Mouse (Mus musculus) kidney, embryonic 16.5 days (tissue): ENCODE data around the gene Chchd6. TPM values are rescaled to one million over a fixed set of nuclear protein-coding genes. Genes with fewer than 3 reads are reported as not detected.
A peak's percentile ranks its signal among the peaks of the same experiment; 100 is the strongest.

Experiments used
- ATAC-seq: fragments of 200-750 bp; cut with Nextera tagmentation; 2 replicates; pipeline ENCODE4 v1.8.0; 2017; ENCODE audit warnings: moderate TSS enrichment; ENCODE audit not compliant: low FRiP score, low TSS enrichment
- H3K27ac ChIP-seq: fragments of 300-500 bp; sonication (generic); 2 replicates; pipeline ENCODE4 v1.5.1; 2014; ENCODE audit warnings: low read length
- H3K27me3 ChIP-seq: fragments of 300-500 bp; sonication (generic); 2 replicates; pipeline ENCODE4 v1.6.1; 2014; ENCODE audit warnings: low read length, control low read depth, mixed read lengths; ENCODE audit not compliant: insufficient read depth
- H3K36me3 ChIP-seq: fragments of 300-500 bp; sonication (generic); 2 replicates; pipeline ENCODE4 v1.6.1; 2014; ENCODE audit warnings: low read length, control low read depth, mixed read lengths; ENCODE audit not compliant: insufficient read depth
- H3K4me1 ChIP-seq: fragments of 300-500 bp; sonication (generic); 2 replicates; pipeline ENCODE4 v1.6.1; 2014; ENCODE audit warnings: low read length, control low read depth, mixed read lengths; ENCODE audit not compliant: insufficient read depth
- H3K4me2 ChIP-seq: fragments of 300-500 bp; sonication (generic); replicated peaks from 2 replicates; pipeline ENCODE4 v1.6.1; 2014; ENCODE audit warnings: low read depth, low read length
- H3K4me3 ChIP-seq: fragments of 300-500 bp; sonication (generic); 2 replicates; pipeline ENCODE4 v1.5.1; 2014; ENCODE audit warnings: mild to moderate bottlenecking, low read length
- H3K9ac ChIP-seq: fragments of 300-500 bp; sonication (generic); replicated peaks from 2 replicates; pipeline ENCODE4 v1.6.1; 2014; ENCODE audit warnings: low read length
- H3K9me3 ChIP-seq: fragments of 300-500 bp; sonication (generic); 2 replicates; pipeline ENCODE4 v1.6.1; 2016; ENCODE audit warnings: low read length, control low read depth
- WGBS: fragments of 180-500 bp; shearing (Covaris S2); extraction: QIAGEN DNeasy Blood & Tissue Kit; methylation state at CpG from one replicate; pipeline ENCODE4 v1.1.7; 2014; 5-methylcytosine and 5-hydroxymethylcytosine counted together
- polyA plus RNA-seq: library from polyadenylated mRNA; unstranded; fragments of >200 nt; fragmentation: Nextera tagmentation; extraction: Ambion mirVana; gene quantifications from 2 replicates; pipeline ENCODE4 v1.2.1, GENCODE M21; 2015

Gene Chchd6
- polyA plus RNA-seq, 1 experiment from 2014 or later, result 72.3 TPM

GRCm38 (mm10) chr6:89403257-89404225 lies 191.9 kb downstream of the Chchd6 start:
- Histone ChIP-seq H3K36me3 (no peaks in the 10 kb centered on the region), H3K9ac (no peak overlapping the region), H3K4me2 (no peak overlapping the region), H3K9me3 (no peaks in the 10 kb centered on the region), H3K27ac (peak overlapping the region; percentile 16; the same call in 1 of the 2 replicates), H3K27me3 (no peaks in the 10 kb centered on the region), H3K4me1 (peaks cover 11% of the 10 kb centered on the region), H3K4me3 (no peak overlapping the region)
- 56% methylated on average over 2 of the region's 2 CpGs for WGBS
- no peak; the same call in 1 of the 2 replicates for ATAC-seq

DNA sequence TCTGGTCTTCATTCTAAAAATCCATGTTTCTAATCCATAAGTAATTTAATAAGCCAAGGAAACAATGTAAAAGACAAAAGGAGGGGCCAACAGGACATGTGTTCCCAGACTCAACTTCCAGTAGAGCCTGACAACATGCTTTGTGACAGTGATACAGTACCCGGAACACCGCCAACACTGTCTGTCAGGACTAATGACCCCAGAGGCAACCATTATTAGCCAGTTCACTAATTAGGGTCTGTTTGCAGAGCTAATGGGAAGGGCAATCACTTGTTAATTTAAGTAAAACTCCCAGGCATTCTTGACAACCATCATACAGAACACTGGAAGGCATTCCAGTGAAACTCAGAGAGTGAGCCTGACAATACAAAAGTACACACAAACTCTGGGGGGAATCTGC lies 193.0 kb downstream of the Chchd6 start:
- no peak overlapping the region for H3K9ac ChIP-seq
- WGBS, result 67% methylated on average over 2 of the region's 2 CpGs
- no peak for ATAC-seq
- no peak overlapping the region for H3K27ac ChIP-seq
- peaks cover 11% of the 10 kb centered on the region for H3K4me1 ChIP-seq
- H3K4me3 ChIP-seq, result no peak overlapping the region
- H3K36me3 ChIP-seq, result no peaks in the 10 kb centered on the region
- H3K4me2 ChIP-seq, result no peak overlapping the region
- no peaks in the 10 kb centered on the region for H3K27me3 ChIP-seq
- H3K9me3 ChIP-seq, result no peaks in the 10 kb centered on the region

DNA sequence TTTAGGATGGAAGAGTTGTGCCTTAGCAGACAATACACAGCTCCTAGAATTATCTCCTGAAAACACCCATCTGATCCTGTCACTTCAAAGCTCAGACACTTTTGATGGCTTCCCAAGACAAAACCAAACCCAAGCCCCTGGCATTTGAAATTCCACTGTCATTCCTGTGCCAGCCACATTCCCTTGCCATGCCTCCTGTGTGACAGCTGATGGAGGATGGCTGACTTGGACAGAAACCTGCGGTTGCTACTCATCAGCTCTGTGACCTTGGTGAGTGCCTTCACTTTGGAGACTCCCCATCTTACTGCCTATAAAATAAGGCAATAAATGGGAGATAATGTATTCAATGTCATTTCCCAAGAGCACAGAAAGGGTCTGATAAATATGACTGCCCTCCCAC lies 195.9 kb downstream of the Chchd6 start:
- Histone ChIP-seq H3K27me3 (no peaks in the 10 kb centered on the region), H3K9me3 (no peaks in the 10 kb centered on the region), H3K4me2 (no peak overlapping the region), H3K4me1 (peaks cover 11% of the 10 kb centered on the region), H3K9ac (no peak overlapping the region), H3K4me3 (no peak overlapping the region), H3K27ac (no peak overlapping the region), H3K36me3 (no peaks in the 10 kb centered on the region)
- no peak for ATAC-seq
- WGBS, result 88% methylated on average over 1 of the region's 1 CpGs

GRCm38 (mm10) chr6:89397919-89398318 lies 197.5 kb downstream of the Chchd6 start:
- H3K27me3 ChIP-seq, result no peaks in the 10 kb centered on the region
- no peak overlapping the region for H3K4me2 ChIP-seq
- no peaks in the 10 kb centered on the region for H3K36me3 ChIP-seq
- no peak overlapping the region for H3K4me3 ChIP-seq
- H3K27ac ChIP-seq, result no peak overlapping the region
- no peaks in the 10 kb centered on the region for H3K9me3 ChIP-seq
- H3K9ac ChIP-seq, result no peak overlapping the region
- no peak for ATAC-seq
- 81% methylated on average over 4 of the region's 4 CpGs for WGBS
- H3K4me1 ChIP-seq, result no peaks in the 10 kb centered on the region

GRCm38 (mm10) chr6:89393820-89394219 lies 201.6 kb downstream of the Chchd6 start:
- no peaks in the 10 kb centered on the region for H3K4me1 ChIP-seq
- no peaks in the 10 kb centered on the region for H3K36me3 ChIP-seq
- no peak overlapping the region for H3K27ac ChIP-seq
- ATAC-seq, result no peak
- 67% methylated on average over 2 of the region's 2 CpGs for WGBS
- no peak overlapping the region for H3K4me3 ChIP-seq
- no peak overlapping the region for H3K9ac ChIP-seq
- H3K9me3 ChIP-seq, result no peaks in the 10 kb centered on the region
- no peak overlapping the region for H3K4me2 ChIP-seq
- no peaks in the 10 kb centered on the region for H3K27me3 ChIP-seq

GRCm38 (mm10) chr6:89392213-89392612 lies 203.2 kb downstream of the Chchd6 start:
- Histone ChIP-seq H3K4me3 (no peak overlapping the region), H3K36me3 (no peaks in the 10 kb centered on the region), H3K4me2 (no peak overlapping the region), H3K9me3 (no peaks in the 10 kb centered on the region), H3K9ac (no peak overlapping the region), H3K4me1 (no peaks in the 10 kb centered on the region), H3K27ac (no peak overlapping the region), H3K27me3 (no peaks in the 10 kb centered on the region)
- WGBS, result 85% methylated on average over 2 of the region's 2 CpGs
- no peak for ATAC-seq

- Histone ChIP-seq H3K9ac (no peak overlapping the region), H3K4me2 (no peak overlapping the region), H3K27ac (no peak overlapping the region), H3K9me3 (no peaks in the 10 kb centered on the region), H3K36me3 (no peaks in the 10 kb centered on the region), H3K4me3 (no peak overlapping the region), H3K27me3 (no peaks in the 10 kb centered on the region), H3K4me1 (no peaks in the 10 kb centered on the region)
- 75% methylated on average over 7 of the region's 7 CpGs for WGBS
- ATAC-seq, result no peak
These were observed 205.7 kb downstream of the Chchd6 start for GRCm38 (mm10) chr6:89389771-89390170.

DNA sequence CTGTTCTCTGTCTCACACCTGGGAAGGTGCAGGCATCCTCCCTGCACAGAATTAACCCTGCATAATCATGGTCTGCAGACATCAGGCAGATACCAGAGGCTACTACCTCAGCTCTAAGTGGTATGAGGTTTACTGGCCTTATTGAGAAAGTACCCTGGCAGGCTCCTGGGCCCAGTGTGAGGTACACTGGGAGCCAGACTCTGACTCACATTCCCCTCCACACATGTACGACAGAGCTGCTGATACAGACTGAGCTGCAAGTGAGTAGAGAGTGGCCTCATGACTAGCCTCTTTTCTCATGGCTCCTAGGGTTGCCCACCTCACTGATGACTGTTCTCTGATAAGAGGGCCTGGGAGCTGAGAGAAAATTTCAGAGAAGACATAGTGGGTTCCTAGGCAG lies 208.5 kb downstream of the Chchd6 start:
- 88% methylated on average over 1 of the region's 1 CpGs for WGBS
- Histone ChIP-seq H3K9ac (no peak overlapping the region), H3K27ac (no peak overlapping the region), H3K36me3 (no peaks in the 10 kb centered on the region), H3K4me2 (no peak overlapping the region), H3K27me3 (no peaks in the 10 kb centered on the region), H3K4me1 (no peaks in the 10 kb centered on the region), H3K9me3 (no peaks in the 10 kb centered on the region), H3K4me3 (no peak overlapping the region)
- no peak for ATAC-seq

- H3K27ac ChIP-seq, result no peak overlapping the region
- H3K36me3 ChIP-seq, result no peaks in the 10 kb centered on the region
- H3K4me3 ChIP-seq, result no peak overlapping the region
- ATAC-seq, result no peak
- no peaks in the 10 kb centered on the region for H3K27me3 ChIP-seq
- H3K4me1 ChIP-seq, result no peaks in the 10 kb centered on the region
- H3K9me3 ChIP-seq, result no peaks in the 10 kb centered on the region
- no peak overlapping the region for H3K4me2 ChIP-seq
- 87% methylated on average over 2 of the region's 2 CpGs for WGBS
- H3K9ac ChIP-seq, result no peak overlapping the region
These were observed 210.8 kb downstream of the Chchd6 start for GRCm38 (mm10) chr6:89384699-89385098.

- WGBS, result 64% methylated on average over 5 of the region's 5 CpGs
- Histone ChIP-seq H3K27ac (no peak overlapping the region), H3K4me3 (no peak overlapping the region), H3K4me2 (no peak overlapping the region), H3K4me1 (no peaks in the 10 kb centered on the region), H3K27me3 (no peaks in the 10 kb centered on the region), H3K36me3 (no peaks in the 10 kb centered on the region), H3K9me3 (no peaks in the 10 kb centered on the region), H3K9ac (no peak overlapping the region)
- ATAC-seq, result 0 out of 2 replicates have a peak, but pooled peaks have one; percentile 43
These were observed 213.6 kb downstream of the Chchd6 start for GRCm38 (mm10) chr6:89381851-89382250.
